Mouse (Mus musculus): ENCODE measurements at regions not wholly inside any gene's neighbourhood (a gene's known extent, or its start where the extent isn't known, plus 50 kb on each side); places are given as distances from the start of the nearest gene placed in this dataset.

- ATAC-seq (ENCODE audit: insufficient number of reproducible peaks, low FRiP score, low TSS enrichment): peak; percentile 39; the same call in 1 of the 2 replicates
Measured at GRCm38 (mm10) chr13:39823346-39823954, 537.8 kb downstream of the Ofcc1 start.

- ATAC-seq (ENCODE audit: insufficient number of reproducible peaks, low FRiP score, low TSS enrichment): no peak
Measured at GRCm38 (mm10) chr13:39774554-39774953, 586.7 kb downstream of the Ofcc1 start.

- no peak for ATAC-seq (ENCODE audit: insufficient number of reproducible peaks, low FRiP score, low TSS enrichment)
Measured at GRCm38 (mm10) chr13:39774111-39774510, 587.1 kb downstream of the Ofcc1 start.

- no peak for ATAC-seq (ENCODE audit: insufficient number of reproducible peaks, low FRiP score, low TSS enrichment)
Measured at GRCm38 (mm10) chr13:39769228-39769627, 592.0 kb downstream of the Ofcc1 start.

GRCm38 (mm10) chr13:39766897-39767296 is 594.4 kb downstream of the Ofcc1 start:
- ATAC-seq (ENCODE audit: insufficient number of reproducible peaks, low FRiP score, low TSS enrichment): no peak

All from cerebellum, adult (tissue).